Mouse (Mus musculus) spleen, postnatal 10 days (tissue): ENCODE data around the gene Utp20.
"Not testable (repeated sequence)": the region's sequence is repeated elsewhere in the genome, so short reads cannot be mapped to it uniquely, and the experiment has no call there.

Experiments used
- DNase-seq, 2 experiments: peaks; one replicate each; pipeline ENCODE4 v3.0.0; 2021 to 2022; ENCODE audit warnings: low spot score in 2 of 2

Utp20 gene

DNA sequence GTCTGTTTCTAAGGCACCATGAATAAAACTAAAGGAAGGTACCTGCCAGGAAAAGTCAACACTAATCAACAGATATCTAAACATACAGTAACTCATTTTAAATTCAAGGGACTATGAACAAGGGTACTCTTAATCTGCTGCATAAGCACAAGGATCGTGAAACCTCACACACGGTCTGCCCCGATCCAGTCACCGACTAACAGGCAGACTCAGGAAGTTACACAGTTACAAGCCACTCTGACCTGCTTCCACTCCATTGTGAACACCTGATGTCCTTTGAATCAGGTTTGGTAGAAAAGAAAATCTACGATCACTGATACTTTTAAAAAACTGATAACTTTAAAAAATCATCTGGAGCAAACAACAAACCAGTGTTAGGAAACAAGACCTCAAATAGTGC lies 42.7 kb downstream of the Utp20 start:
- no peak for DNase-seq

DNA sequence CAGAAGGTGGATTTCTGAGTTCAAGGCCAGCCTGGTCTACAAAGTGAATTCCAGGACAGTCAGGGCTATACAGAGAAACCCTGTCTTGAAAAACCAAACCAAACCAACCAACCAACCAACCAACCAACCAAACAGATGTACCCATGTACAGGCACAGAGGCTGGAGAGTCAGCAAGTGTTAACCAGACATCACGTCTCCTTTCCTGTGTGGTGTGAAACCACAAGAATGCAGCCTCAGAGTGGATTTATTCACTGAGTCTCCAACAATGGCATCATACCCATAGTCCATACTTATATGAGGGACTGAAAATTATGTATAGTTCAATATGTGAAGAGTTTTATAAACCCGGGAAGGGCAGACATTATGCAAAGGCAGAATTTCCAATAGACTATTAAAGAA lies 43.5 kb downstream of the Utp20 start:
- DNase-seq = not testable (repeated sequence)

DNA sequence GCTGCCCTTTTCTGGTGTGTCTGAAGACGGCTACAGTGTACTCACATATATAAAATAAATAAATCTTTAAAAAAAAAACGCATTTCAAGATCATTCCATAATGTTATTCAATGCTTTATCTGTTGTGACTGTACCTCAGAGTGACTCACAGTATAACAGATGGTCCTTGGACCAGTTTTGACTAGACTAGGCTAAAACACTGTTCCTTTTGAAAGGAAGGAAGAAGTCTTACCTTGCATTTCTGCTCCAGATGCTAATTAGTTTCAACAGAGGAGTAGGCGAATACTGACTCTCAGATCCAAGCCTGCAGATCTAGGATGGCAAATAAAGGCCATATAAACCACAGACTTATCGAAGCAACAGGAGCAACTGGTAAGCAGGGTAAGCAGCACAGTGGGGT lies 45.9 kb downstream of the Utp20 start:
- no peak for DNase-seq

DNA sequence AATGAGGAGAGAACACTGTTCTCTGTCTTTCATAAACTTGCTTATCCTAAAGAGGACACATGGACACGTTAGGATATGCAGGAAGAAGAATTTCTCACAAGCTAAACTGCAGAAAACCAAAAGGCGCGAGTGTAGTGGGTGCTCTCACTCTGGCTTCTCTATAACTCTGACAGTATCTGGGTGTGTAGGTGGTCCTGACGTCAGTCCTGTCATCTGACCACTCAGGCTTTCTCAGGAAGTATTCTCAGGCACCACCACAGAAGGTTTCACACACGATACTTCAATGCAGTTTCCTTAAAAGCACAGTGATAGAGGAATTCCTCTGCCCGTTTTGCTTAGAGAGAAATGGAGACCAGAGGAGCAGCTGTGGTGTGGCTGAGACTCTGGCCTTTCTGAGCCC lies 50.4 kb downstream of the Utp20 start:
- DNase-seq = no peak

DNA sequence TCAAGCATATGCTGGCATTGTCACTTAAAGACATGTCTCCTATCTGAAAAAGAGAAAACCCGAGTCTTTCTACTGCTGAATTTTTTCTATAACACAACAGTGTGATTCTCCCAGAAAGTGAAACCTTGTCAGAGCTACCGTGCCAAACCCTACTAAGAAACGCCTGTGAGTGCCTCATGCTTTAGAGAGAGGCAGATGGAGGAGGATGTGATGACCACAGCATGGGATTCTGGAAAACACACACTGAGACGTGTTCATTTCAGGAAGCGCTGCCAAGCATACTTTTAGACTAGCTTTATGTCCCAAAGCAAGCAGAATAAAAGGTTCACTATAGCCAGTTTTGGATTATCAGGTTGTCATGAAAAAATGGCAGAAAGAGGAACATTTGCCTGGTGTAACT lies 53.6 kb downstream of the Utp20 start:
- not testable (repeated sequence) for DNase-seq

DNA sequence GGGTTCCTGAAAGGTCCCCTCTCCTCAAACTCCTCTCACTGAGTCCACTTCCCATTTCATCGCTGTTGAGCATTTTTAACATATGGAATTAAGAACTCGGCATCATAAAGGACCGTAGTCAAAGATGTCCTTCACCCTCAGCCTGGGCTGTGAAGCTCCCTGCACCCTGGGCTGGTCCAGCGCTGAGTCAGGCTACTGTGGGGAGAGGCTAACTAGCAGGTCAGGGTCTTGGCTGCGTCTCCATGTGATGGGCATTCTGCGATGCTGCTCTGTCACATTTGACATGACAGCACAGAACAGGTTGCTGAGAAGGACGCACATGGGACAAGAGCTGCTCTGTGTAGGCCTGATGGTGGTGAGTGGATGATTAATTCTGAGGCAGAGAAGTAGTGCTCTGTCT lies 56.9 kb downstream of the Utp20 start:
- no peak for DNase-seq

DNA sequence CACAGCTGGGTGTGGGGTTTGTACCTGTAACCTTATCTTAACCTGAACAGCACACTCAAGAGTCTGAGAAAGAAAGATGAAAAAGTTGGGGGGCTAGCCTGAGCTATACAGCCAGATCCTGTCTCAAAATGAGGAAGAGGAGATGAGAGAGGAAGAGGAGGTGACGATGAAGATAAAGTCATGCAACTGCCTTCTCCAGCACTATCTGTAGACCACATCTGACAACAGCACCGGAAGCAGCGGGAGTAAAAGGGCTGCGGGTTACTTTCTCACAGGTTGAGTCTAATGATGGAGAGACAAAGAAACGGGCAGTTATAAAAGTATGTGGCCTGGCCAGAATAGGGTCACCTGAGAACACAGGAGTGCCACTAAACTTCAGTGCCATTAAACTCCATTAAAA lies 57.6 kb downstream of the Utp20 start:
- no peak for DNase-seq

DNA sequence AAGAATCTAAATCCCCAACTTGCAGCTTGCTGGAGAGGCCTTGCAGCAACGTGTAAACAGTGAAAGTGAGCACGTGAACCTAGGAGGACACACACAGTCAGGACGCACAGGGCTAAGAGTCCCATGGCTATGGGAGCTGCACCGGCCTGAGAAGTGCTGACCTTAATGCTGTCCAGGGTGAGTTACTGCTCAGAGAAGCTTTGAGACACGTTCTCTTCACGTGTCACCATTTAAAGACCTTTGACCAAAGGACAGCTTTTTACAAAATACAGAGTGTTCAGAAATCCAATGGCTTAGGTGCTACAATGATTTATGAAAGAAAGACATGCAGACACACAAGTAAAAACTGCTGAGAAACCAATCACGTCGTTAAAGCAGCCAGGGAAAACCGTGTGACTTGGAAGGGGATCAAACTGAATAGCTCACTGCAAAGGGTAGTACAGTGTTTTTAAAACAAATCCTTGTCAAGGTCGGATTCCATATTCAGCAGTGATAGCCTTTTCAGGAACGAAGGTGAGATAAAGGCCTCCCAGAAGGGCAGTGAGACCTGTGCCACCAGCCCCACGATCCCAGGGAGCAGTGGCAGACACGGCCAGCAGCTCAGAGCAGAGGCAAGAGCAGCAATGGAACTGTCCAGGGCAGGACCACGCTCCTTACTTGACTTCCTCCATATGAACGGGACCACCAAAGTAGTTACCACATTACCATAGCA lies 61.0 kb downstream of the Utp20 start:
- no peak for DNase-seq

DNA sequence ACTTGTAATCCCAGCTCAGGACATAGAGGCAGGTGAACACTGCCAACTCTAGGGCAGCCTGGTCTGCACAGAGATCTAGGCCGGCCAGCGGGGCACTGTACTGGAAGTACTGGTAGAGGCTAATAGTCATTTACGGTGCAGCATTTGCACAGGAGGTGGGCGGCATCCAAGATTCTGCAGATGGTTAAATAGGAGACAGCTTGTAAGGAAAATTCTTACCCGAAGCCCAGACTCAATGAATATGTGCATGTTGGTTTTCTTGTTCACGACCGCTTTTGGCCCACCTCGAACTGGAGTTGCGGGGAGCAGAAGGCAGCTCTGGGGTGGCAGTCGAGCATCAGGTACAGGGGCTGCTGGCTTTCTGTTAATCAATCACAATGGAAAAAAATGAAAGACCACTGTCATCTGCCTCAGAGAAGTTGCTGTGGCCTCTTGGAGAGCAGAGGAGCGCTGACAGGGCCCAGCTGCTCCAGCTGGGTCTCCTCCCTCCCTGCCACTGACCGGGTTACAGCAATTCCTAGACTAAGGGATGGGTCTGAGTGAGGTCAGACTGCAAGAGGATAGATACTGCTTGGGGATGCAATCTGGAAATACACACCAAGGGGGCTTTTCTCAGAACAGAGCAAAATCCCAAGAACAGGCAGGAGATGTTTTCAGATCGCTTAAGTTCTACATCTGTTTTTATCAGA lies 64.9 kb downstream of the Utp20 start:
- DNase-seq = no peak

DNA sequence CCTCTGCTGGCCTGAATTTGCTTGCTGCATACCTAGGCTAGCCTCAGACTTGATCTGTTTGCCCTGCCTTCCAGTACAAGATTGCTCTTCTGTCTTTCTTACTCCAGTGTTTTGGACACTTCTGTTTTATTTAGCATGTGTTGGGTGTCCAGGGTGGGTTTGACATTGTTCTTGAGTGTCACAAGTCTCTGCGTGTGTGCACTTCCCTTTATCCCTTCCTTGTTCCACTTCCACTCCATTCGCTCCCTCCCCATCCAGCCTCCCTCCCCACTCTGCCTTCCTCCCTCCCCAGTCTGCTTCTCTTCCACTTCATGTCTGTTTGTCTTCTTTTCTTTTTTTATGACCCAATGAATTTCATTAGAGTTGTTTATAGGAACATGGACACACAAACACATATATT lies 85.2 kb downstream of the Utp20 start:
- DNase-seq = no peak

DNA sequence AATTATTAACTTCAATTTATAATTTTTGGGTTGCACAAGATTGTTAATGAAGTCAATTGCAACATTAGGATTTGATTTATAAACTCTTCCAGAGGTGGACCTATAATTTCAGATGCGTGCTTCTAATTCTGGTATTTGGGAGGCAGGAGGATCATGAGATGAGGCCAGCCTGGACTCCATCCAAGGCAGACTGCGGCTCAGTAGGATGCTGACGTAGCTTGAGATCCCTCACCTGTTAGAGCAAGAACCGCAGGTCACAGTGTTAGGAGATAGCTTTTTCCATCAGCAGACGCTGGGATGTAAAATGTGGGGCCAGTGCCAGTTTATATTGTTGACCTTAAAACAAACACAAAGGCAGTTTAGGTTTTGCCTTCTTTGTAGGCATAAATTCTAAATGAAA lies 85.8 kb downstream of the Utp20 start:
- no peak for DNase-seq

DNA sequence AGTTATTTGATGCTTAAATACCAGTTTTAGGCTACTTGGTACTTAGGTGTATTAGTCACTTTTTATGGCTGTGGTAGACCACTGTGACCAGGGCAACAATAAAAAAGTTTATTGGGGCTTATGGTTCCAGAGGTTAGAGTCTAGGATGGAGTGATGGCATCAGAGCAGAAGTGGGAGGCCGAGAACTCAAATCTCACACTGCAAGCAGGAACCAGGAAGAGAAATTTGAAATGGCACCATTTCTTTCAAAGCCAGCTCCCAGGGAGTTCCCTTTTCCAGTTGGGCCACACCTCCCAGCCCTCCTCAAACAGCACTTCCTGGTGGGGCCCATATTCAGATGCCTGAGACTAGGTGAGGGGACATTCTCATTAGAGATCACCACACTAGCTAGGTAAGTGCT lies 86.8 kb downstream of the Utp20 start:
- no peak for DNase-seq

DNA sequence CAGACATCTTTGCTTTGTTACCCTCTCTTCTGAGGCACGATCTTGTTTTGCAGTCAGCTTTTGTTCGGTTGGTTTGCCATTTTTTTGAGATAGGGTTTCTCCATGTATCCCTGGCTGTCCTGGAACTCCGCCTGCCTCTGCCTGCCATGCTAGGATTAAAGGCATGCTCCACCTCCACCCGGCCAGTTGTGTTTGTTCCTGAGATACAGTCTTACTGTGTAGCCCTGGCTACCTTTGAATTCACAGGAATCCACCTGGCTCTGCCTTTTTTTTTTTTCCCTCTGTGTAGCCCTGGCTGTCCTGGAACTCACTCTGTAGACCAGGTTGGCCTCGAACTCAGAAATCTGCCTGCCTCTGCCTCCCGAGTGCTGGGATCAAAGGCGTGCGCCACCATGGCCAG lies 87.5 kb downstream of the Utp20 start:
- DNase-seq = not testable (repeated sequence)

DNA sequence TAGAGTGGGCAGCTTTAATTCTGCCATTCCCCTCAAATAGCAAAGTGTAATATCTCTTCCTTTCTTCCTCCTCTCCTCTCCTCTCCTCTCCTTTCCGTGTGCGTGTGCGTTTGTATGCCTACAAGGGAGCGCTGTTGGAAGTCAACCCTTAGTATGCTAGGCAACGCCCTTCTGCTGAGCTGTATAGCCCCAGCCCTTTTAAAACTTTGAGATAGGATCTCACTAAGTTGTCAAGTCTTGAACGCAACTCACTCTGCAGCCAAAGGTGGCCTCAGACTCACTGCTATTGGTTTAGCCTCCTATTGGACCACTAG lies 94.3 kb downstream of the Utp20 start:
- no peak for DNase-seq

DNA sequence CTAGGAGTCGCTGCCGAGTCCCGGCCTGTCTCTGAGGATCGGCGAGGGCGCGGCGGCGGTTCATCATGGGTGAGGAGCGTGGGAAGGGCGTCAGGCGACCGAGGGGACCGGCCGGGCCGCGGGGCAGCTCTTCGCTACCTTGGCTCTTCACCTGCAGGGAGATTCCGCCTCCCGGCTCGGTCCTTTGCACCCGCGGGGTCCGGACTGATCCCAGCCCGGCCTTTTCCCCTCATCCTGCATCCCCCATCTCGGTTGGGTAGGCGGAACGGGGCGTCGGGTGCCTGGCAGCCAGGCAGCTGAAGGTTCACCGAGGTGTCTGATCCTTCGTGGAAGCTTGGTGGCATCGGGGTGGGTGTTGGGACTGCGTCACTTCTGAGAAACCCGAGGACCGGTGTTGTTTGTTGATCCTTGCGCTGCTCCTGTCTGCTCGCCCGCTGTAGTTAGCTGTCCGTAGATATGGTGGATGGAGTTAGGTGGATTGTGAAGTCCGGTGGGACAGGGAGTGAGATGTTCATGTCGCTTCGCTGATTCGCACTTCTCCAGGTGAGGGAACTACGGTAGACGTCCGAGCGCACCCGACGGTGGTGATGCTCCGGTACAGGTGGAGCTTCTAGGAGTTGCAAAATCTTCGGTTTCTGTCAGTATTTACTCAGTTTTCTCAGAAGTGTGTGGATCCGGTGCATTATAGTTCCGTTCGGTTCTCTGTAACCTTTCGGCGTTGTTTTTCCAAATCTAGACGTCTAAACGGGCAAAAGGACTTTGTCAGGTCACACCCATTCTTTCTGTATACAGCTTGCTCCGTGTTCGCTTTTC lies 94.9 kb downstream of the Utp20 start:
- no peak for DNase-seq

DNA sequence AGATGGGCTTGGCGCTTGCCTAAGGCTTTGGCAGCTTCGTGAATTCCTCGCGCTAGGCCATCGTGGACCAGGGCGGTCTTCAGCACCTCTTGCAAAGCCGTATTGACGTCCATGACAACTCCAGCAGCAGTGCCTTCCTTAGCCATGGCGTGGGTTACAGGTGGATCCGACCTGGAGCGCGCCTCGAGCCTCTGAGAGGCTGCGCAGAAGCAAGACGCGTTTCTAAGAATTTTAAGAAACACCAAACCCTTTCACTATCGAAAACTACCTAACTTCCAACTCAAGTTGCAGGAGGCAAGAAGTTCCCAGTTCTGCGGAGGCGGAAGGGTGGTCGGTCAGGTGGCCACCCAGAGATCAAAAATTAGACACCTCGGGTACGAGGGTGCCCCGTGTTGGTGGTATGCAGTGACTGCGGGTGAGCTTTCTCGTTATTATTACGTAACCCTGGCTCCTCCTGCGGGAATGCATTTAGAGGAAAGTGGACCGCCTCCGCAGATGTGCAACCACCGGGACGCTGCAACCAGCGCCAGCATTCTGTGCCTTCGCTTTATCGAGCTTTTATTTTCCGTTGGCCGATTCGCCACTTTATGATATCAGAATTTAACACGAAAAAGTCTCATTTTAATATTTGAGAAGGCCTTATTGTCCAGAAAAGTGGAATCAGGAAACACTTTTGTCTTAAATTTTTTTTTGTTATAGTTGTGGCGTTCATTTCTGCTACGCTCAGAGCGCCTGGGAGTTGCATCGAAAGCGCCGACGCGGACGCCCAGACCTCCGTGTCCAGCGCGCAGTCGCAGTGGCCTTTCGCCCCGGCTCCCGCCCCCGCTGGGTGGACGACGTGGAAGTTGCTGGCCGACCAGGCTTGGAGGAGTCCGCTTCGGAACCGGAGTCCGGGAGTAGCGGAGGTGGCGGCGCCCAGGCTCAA lies 95.8 kb downstream of the Utp20 start, which contains the start of gene Arl1:
TSS of gene Arl1 (plus strand) at position 288 of the 925 bp plus-strand sequence.
- DNase-seq = peak; percentile 86 to 90

DNA sequence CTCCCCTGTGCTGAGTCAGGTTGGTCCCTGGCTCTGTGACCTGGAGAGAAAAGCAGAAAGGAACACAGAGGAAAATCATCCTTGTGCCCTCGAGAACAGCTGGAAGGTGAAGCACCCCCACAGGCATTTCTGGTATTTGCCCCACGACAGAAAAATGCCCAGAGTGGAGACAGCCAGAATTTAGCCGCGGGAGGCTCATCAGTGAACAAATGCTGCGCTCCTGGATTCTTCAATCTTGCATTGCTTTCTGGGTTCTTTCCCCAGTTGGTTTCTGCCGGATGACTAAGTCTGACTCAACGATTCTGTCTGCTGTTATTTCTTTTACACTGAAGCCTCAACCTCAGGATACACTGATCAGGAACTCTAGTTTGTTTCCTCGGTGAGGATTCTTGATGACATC lies 98.4 kb downstream of the Utp20 start:
- no peak for DNase-seq

DNA sequence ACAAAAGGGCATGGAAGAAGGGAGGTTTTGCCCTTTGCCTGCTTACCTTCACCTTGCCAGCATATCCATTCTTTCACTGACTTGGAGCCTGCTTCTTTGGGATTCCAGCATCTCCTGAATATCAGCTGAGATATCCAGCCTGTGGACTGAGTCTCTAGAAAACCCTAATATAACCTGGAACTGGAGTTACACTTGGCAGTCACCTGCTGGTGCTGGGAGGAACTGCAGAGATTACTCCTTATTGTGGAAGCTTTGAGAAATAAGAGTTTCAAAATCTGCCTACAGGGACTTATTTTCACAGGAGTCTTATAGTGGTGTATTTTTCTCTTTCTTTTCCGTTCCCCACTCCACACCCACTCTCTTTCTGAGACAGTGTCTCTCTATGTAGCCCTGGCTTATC lies 99.5 kb downstream of the Utp20 start:
- peak; percentile 9 to 63 for DNase-seq

DNA sequence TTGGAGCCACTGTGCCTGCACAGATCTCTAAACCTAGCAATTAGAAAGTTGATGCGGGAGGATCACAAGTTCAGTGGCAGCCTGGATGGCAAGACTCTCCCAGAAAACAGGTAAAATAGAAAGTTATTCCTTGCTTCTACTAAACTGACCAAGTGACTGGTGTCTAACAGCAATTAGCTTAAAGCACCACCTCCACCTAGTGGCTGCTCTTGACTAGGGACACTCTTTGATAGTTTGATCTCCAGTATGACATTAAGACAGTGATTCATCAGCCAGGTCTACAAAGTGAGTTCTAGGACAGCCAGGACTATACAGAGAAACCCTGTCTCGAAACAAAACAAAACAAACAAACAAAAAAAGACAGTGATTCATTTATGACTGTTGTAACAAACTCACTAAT lies 101.3 kb downstream of the Utp20 start:
- peak in 1 of 2 experiments; percentile 39 for DNase-seq

DNA sequence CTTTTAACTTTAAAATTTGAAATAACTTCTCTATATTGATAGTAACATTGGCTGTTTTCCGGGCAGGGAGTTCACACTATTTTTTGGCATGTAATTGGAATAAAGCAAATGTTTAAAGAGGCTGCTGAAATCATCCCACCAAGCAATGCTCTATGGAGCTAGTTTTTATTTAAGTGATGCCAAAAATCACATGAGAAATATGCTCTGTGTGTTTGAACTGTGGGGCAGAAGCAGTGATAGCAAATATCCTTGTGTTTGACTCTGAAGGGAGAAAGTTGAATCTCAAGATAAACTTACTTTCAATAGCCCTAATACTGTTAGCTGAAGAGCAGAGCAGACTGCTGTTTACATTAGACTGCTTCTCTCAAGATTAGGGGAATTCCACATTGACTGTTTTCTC lies 107.0 kb downstream of the Utp20 start:
- no peak for DNase-seq

DNA sequence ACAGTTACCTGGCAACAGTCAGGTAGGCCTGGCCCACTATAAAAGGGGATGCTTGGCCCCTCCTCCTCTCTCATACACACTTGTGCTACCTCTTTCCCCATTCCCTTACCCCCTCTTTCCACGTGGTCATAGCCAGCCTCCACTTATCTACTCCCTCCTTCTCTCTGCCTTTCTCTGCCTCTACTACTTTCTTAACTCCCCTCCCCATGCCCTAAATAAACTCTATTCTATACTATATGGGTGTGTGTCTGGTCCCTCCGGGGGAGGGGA lies 108.9 kb downstream of the Utp20 start:
- no peak for DNase-seq
